Mouse (Mus musculus): ENCODE data around the gene Efcc1.

DNA sequence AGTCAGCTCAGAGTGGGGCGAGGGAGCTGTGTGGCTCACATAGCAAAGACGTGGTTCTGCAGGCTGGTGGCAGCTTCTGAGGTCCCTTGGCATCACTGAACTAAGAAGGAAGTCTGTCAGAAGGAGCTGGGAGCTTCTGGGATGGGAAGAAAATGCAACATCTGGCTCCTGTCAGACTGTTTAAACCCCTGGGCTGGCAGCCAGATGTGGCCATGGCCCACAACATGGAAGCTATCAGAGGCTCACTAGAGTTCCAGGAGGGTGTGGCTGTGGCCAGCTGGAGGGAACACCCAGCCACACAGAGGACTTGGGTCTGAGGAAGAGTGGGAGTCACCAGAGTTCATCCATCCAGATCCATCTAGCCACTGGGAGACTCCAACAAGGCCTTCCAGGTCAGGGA, 16.2 kb downstream of the Efcc1 start:
- TF ChIP-seq CTCF (IDR thresholded peaks at IDR 0.05; ENCODE audit: low read depth, low read length), result no peak
- no peak for TF ChIP-seq POLR2A (IDR thresholded peaks at IDR 0.05; ENCODE audit: extremely low read depth, insufficient read depth, low read length)

Measured in liver, adult 2 months (tissue).